Mouse (Mus musculus) liver, adult 2 months (tissue): ENCODE measurements around the gene Golga4. TPM values are rescaled to one million over a fixed set of nuclear protein-coding genes. Genes with fewer than 3 reads are reported as not detected.
A peak's percentile ranks its signal among the peaks of the same experiment; 100 is the strongest.

Experiments
- DNase-seq: peaks from one replicate; pipeline ENCODE4 v3.0.0-alpha.2; 2011; ENCODE audit warnings: low read depth, low spot score; ENCODE audit errors: extremely low read depth
- H3K27ac ChIP-seq: fragments of 200-500 bp; replicated peaks from 2 replicates; pipeline ENCODE4 v1.5.1; 2012; ENCODE audit warnings: low read depth, mild to moderate bottlenecking, control low read depth, inconsistent platforms, low read length; ENCODE audit not compliant: insufficient read depth
- H3K27me3 ChIP-seq: fragments of 200-500 bp; 2 replicates; pipeline ENCODE4 v1.6.1; 2012; ENCODE audit warnings: mild to moderate bottlenecking, moderate library complexity, low read length, inconsistent platforms; ENCODE audit not compliant: control insufficient read depth, insufficient read depth
- H3K36me3 ChIP-seq: fragments of 200-500 bp; 2 replicates; pipeline ENCODE4 v1.6.1; 2012; ENCODE audit warnings: low read length, inconsistent platforms; ENCODE audit not compliant: control insufficient read depth, insufficient read depth
- H3K4me1 ChIP-seq: fragments of 200-500 bp; 2 replicates; pipeline ENCODE4 v1.6.1; 2011; ENCODE audit warnings: low read length; ENCODE audit not compliant: control insufficient read depth, insufficient read depth
- H3K4me3 ChIP-seq: fragments of 200-500 bp; 2 replicates; pipeline ENCODE4 v1.5.1; 2011; ENCODE audit warnings: low read depth, mild to moderate bottlenecking, control low read depth, low read length, moderate library complexity; ENCODE audit not compliant: insufficient read depth
- H3K79me2 ChIP-seq: fragments of 200-500 bp; 2 replicates; pipeline ENCODE4 v1.6.1; 2012; ENCODE audit warnings: inconsistent platforms, mild to moderate bottlenecking, low read length, moderate library complexity; ENCODE audit not compliant: control insufficient read depth, insufficient read depth
- H3K9ac ChIP-seq: fragments of 200-500 bp; 2 replicates; pipeline ENCODE4 v1.6.1; 2012; ENCODE audit warnings: low read depth, mild to moderate bottlenecking, control low read depth, inconsistent platforms, low read length
- CTCF ChIP-seq: fragments of 200-500 bp; IDR thresholded peaks from 2 replicates; pipeline ENCODE4 v1.5.1; 2011; ENCODE audit warnings: low read depth, low read length, control low read depth
- POLR2A ChIP-seq: fragments of 200-500 bp; IDR thresholded peaks from 2 replicates; pipeline ENCODE4 v1.6.1; 2011; ENCODE audit warnings: low read length, control low read depth; ENCODE audit not compliant: insufficient read depth; ENCODE audit errors: extremely low read depth
- WGBS: fragments of 180-500 bp; shearing (Covaris S2); methylation state at CpG from one replicate; pipeline ENCODE4 v1.1.7; 2018; 5-methylcytosine and 5-hydroxymethylcytosine counted together
- polyA plus RNA-seq: library from polyadenylated mRNA; depleted of rRNA; stranded (reverse); fragments of >200 nt; gene quantifications from 2 replicates; pipeline ENCODE4 v1.2.3, GENCODE M21; 2012
- total RNA-seq: library from RNA; depleted of rRNA; stranded (reverse); fragments of >200 nt; gene quantifications from 2 replicates; pipeline ENCODE4 v1.2.3, GENCODE M21; 2014

Gene Golga4
- total and polyA plus RNA-seq, 2 experiments = 9.0 to 47.3 TPM

GRCm38 (mm10) chr9:118606817-118607371 lies 100.8 kb downstream of the Golga4 start:
- Histone ChIP-seq H3K27me3 (no peaks in the 10 kb centered on the region), H3K4me1 (peaks cover 2% of the 10 kb centered on the region; the same call in 1 of the 2 replicates), H3K27ac (peak overlapping the region; percentile 60), H3K9ac (peak overlapping the region; percentile 82), H3K36me3 (no peaks in the 10 kb centered on the region), H3K4me3 (peak overlapping the region; percentile 76), H3K79me2 (no peaks in the 10 kb centered on the region; the same call in 1 of the 2 replicates)
- TF ChIP-seq POLR2A = no peak
- TF ChIP-seq CTCF = no peak
- WGBS = 1% methylated on average over 63 of the region's 68 CpGs
- no peak for DNase-seq

DNA sequence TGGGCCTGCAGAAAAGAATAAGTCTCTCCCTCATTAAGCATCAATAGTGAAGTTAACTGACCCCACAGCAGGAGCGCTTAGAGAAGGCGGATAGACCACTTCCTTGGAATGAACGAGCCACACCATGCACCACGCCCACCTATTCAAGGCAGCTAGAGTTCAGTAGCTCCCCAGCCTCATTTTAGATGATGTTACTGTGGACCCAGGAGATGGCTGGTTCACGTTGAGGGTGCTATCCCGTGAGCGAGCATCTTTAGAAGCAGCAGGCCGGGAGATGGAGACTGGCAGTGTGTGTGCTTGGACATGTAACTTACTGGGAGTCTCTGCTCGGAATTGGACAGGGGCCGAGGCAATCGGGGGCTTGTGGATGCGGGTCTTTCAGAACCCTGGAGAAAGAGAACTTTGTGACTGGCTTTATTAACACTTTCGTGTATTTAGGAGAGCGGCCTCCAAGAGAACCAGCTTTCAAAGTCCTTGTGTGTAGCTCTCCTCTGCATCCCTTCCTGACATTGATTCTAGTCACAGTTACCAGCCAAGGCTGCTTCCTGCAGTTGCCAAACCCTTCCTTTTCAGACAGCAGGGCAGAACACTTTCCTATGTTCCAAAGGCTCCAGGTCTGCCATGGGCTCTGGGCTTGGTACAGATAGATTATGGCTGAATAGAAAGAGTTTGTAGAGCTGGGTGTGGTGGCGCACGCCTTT lies 101.8 kb downstream of the Golga4 start:
- DNase-seq = no peak
- WGBS = 58% methylated on average over 16 of the region's 16 CpGs
- Histone ChIP-seq H3K27me3 (no peaks in the 10 kb centered on the region), H3K36me3 (no peaks in the 10 kb centered on the region), H3K4me3 (peak overlapping the region; percentile 76), H3K27ac (peak overlapping the region; percentile 60), H3K4me1 (peaks cover 2% of the 10 kb centered on the region; the same call in 1 of the 2 replicates), H3K9ac (peak overlapping the region; percentile 27), H3K79me2 (no peaks in the 10 kb centered on the region; the same call in 1 of the 2 replicates)
- TF ChIP-seq POLR2A (no peak), CTCF (no peak)

DNA sequence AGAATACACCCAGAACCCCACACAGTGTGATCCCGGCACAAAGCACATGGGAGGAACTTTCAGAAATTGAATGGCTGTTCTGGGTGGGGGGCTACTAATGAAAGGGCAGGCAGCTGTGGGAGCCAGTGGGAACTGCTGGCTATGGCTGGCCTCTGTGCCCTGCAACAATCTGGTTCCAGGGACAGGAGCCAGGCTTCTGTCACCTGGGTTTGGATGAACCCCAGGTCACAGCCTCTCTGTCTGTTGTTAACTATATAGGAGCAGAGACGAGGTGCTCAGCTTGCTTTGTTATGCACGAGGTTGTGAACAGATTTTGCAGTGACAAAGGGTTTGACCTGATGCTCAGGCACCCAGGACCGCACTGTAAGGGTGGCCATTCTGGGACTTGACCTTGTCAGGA lies 102.5 kb downstream of the Golga4 start:
- H3K9ac ChIP-seq = peak overlapping the region; percentile 57
- no peaks in the 10 kb centered on the region; the same call in 1 of the 2 replicates for H3K79me2 ChIP-seq
- WGBS = 54% methylated on average over 4 of the region's 4 CpGs
- H3K36me3 ChIP-seq = no peaks in the 10 kb centered on the region
- TF ChIP-seq POLR2A (no peak), CTCF (no peak)
- H3K27ac ChIP-seq = peak overlapping the region; percentile 62
- H3K4me3 ChIP-seq = peak overlapping the region; percentile 18; the same call in 1 of the 2 replicates
- DNase-seq = no peak
- no peaks in the 10 kb centered on the region for H3K27me3 ChIP-seq
- H3K4me1 ChIP-seq = peaks cover 5% of the 10 kb centered on the region

DNA sequence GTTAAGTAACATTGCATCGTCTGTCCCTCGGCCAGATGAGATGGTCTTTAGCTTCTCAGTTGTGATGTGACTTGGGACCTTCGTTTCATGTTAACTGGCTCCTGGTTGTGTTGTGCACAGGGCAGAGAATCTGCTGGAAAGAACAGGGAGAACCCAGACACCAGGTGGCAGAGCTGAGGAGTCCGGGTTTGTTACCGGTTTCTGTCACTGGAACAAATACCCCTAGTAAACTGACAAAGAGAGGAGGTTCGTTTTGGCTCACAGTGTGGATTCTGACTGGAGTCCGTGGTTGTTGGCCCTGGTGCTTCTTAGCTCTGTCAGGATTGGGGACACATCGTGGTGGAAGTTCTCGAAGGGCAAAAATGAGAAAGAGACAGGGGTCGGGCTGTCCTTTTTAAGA lies 104.0 kb downstream of the Golga4 start:
- Histone ChIP-seq H3K79me2 (peaks cover 4% of the 10 kb centered on the region; the same call in 1 of the 2 replicates), H3K27ac (peak overlapping the region; percentile 80), H3K4me3 (no peak overlapping the region; the same call in 1 of the 2 replicates), H3K27me3 (no peaks in the 10 kb centered on the region), H3K4me1 (peaks cover 5% of the 10 kb centered on the region), H3K36me3 (no peaks in the 10 kb centered on the region), H3K9ac (peak overlapping the region; percentile 57)
- DNase-seq = no peak
- 41% methylated on average over 10 of the region's 10 CpGs for WGBS
- TF ChIP-seq POLR2A (no peak), CTCF (peak; percentile 6; the same call in 1 of the 2 replicates)

- Histone ChIP-seq H3K79me2 (peaks cover 9% of the 10 kb centered on the region; the same call in 1 of the 2 replicates), H3K4me1 (peaks cover 5% of the 10 kb centered on the region), H3K27me3 (no peaks in the 10 kb centered on the region), H3K4me3 (peak overlapping the region; percentile 5; the same call in 1 of the 2 replicates), H3K9ac (no peak overlapping the region; the same call in 1 of the 2 replicates), H3K27ac (peak overlapping the region; percentile 66), H3K36me3 (no peaks in the 10 kb centered on the region)
- DNase-seq = peak; percentile 25
- TF ChIP-seq POLR2A = 0 out of 2 replicates have a peak, but pooled peaks have one; percentile 31
- no peak for TF ChIP-seq CTCF
- 43% methylated on average over 14 of the region's 14 CpGs for WGBS
Measured at GRCm38 (mm10) chr9:118611111-118611541, 105.1 kb downstream of the Golga4 start.
